Mouse (Mus musculus): ENCODE data around the gene Ntn4.

Ntn4 gene

GRCm38 (mm10) chr10:93640521-93640952, at the start of gene Ntn4:
Gene Ntn4, plus strand, starts transcription at chr10:93640681.
- DNase-seq (ENCODE audit: low read depth, low spot score), result no peak

- no peak for DNase-seq (ENCODE audit: low read depth, low spot score)
Observed at GRCm38 (mm10) chr10:93592456-93592855, 48.0 kb upstream of the Ntn4 start.

GRCm38 (mm10) chr10:93594022-93594482, 46.4 kb upstream of the Ntn4 start:
- DNase-seq (ENCODE audit: low read depth, low spot score), result peak; percentile 90

- no peak for DNase-seq (ENCODE audit: low read depth, low spot score)
Observed at GRCm38 (mm10) chr10:93595831-93596230, 44.6 kb upstream of the Ntn4 start.

GRCm38 (mm10) chr10:93596641-93597040, 43.8 kb upstream of the Ntn4 start:
- DNase-seq (ENCODE audit: low read depth, low spot score), result no peak

GRCm38 (mm10) chr10:93602309-93602708, 38.2 kb upstream of the Ntn4 start:
- DNase-seq (ENCODE audit: low read depth, low spot score), result no peak

- no peak for DNase-seq (ENCODE audit: low read depth, low spot score)
Observed at GRCm38 (mm10) chr10:93603256-93603655, 37.2 kb upstream of the Ntn4 start.

- DNase-seq (ENCODE audit: low read depth, low spot score), result no peak
Observed at GRCm38 (mm10) chr10:93606326-93606725, 34.2 kb upstream of the Ntn4 start.

- DNase-seq (ENCODE audit: low read depth, low spot score), result no peak
Observed at GRCm38 (mm10) chr10:93608051-93608450, 32.4 kb upstream of the Ntn4 start.

- no peak for DNase-seq (ENCODE audit: low read depth, low spot score)
Observed at GRCm38 (mm10) chr10:93609236-93609635, 31.2 kb upstream of the Ntn4 start.

- no peak for DNase-seq (ENCODE audit: low read depth, low spot score)
Observed at GRCm38 (mm10) chr10:93610896-93611295, 29.6 kb upstream of the Ntn4 start.

GRCm38 (mm10) chr10:93611419-93612007, 29.0 kb upstream of the Ntn4 start:
- no peak for DNase-seq (ENCODE audit: low read depth, low spot score)

- DNase-seq (ENCODE audit: low read depth, low spot score), result no peak
Observed at GRCm38 (mm10) chr10:93614850-93615249, 25.6 kb upstream of the Ntn4 start.

GRCm38 (mm10) chr10:93620438-93621179, 19.9 kb upstream of the Ntn4 start:
- DNase-seq (ENCODE audit: low read depth, low spot score), result peak; percentile 62

- no peak for DNase-seq (ENCODE audit: low read depth, low spot score)
Observed at GRCm38 (mm10) chr10:93623725-93624124, 16.8 kb upstream of the Ntn4 start.

- no peak for DNase-seq (ENCODE audit: low read depth, low spot score)
Observed at GRCm38 (mm10) chr10:93624151-93624550, 16.3 kb upstream of the Ntn4 start.

GRCm38 (mm10) chr10:93630310-93630709, 10.2 kb upstream of the Ntn4 start:
- DNase-seq (ENCODE audit: low read depth, low spot score), result no peak

- no peak for DNase-seq (ENCODE audit: low read depth, low spot score)
Observed at GRCm38 (mm10) chr10:93632086-93632485, 8.4 kb upstream of the Ntn4 start.

- DNase-seq (ENCODE audit: low read depth, low spot score), result no peak
Observed at GRCm38 (mm10) chr10:93633563-93633962, 6.9 kb upstream of the Ntn4 start.

GRCm38 (mm10) chr10:93633971-93634370, 6.5 kb upstream of the Ntn4 start:
- no peak for DNase-seq (ENCODE audit: low read depth, low spot score)

- no peak for DNase-seq (ENCODE audit: low read depth, low spot score)
Observed at GRCm38 (mm10) chr10:93635941-93636340, 4.5 kb upstream of the Ntn4 start.

- no peak for DNase-seq (ENCODE audit: low read depth, low spot score)
Observed at GRCm38 (mm10) chr10:93640953-93641820, 706 bp downstream of the Ntn4 start.
